Mouse (Mus musculus) forebrain, postnatal 0 days (tissue): ENCODE measurements around the gene Pigv. TPM values are rescaled to one million over a fixed set of nuclear protein-coding genes. Genes with fewer than 3 reads are reported as not detected.

ENCODE experiments used
- ATAC-seq: fragments of 200-750 bp; cut with Nextera tagmentation; 2 replicates; pipeline ENCODE4 v1.8.0; 2017; ENCODE audit warnings: mild to moderate bottlenecking, moderate library complexity
- DNase-seq: peaks from one replicate; pipeline ENCODE4 v3.0.0-alpha.2; 2015
- H3K27ac ChIP-seq: fragments of 300-500 bp; sonication (generic); 2 replicates; pipeline ENCODE4 v1.5.1; 2014; ENCODE audit warnings: low read depth, mild to moderate bottlenecking, antibody characterized with exemption, low read length, moderate library complexity, mixed read lengths
- H3K27me3 ChIP-seq: fragments of 300-500 bp; sonication (generic); 2 replicates; pipeline ENCODE4 v1.6.1; 2014; ENCODE audit warnings: mild to moderate bottlenecking, low read length, mixed read lengths; ENCODE audit not compliant: insufficient read depth
- H3K36me3 ChIP-seq: fragments of 300-500 bp; sonication (generic); 2 replicates; pipeline ENCODE4 v1.6.1; 2014; ENCODE audit warnings: mild to moderate bottlenecking, moderate library complexity; ENCODE audit not compliant: insufficient read depth
- H3K4me1 ChIP-seq: fragments of 300-500 bp; sonication (generic); 2 replicates; pipeline ENCODE4 v1.6.1; 2014; ENCODE audit warnings: antibody characterized with exemption; ENCODE audit not compliant: insufficient read depth
- H3K4me2 ChIP-seq: fragments of 300-500 bp; sonication (generic); 2 replicates; pipeline ENCODE4 v1.6.1; 2014; ENCODE audit warnings: low read depth, mild to moderate bottlenecking, moderate library complexity
- H3K4me3 ChIP-seq: fragments of 300-500 bp; sonication (generic); 2 replicates; pipeline ENCODE4 v1.5.1; 2014; ENCODE audit warnings: low read depth, low read length, mixed read lengths
- H3K9ac ChIP-seq: fragments of 300-500 bp; sonication (generic); 2 replicates; pipeline ENCODE4 v1.6.1; 2014; ENCODE audit warnings: mild to moderate bottlenecking
- H3K9me3 ChIP-seq: fragments of 300-500 bp; sonication (generic); 2 replicates; pipeline ENCODE4 v1.6.1; 2016; ENCODE audit warnings: low read length
- CTCF ChIP-seq: sonication (generic); IDR thresholded peaks from 2 replicates; pipeline ENCODE4 v1.5.1; 2016; ENCODE audit warnings: antibody characterized with exemption, control low read depth, low read depth
- WGBS: fragments of 180-500 bp; shearing (Covaris S2); extraction: QIAGEN DNeasy Blood & Tissue Kit; methylation state at CpG from one replicate; pipeline ENCODE4 v1.1.7; 2014; 5-methylcytosine and 5-hydroxymethylcytosine counted together
- polyA plus RNA-seq: library from polyadenylated mRNA; unstranded; fragments of >200 nt; fragmentation: Nextera tagmentation; extraction: Ambion mirVana; gene quantifications from 2 replicates; pipeline ENCODE4 v1.2.1, GENCODE M21; 2015
- total RNA-seq: library from RNA; depleted of rRNA; stranded (reverse); fragments of >200 nt; gene quantifications from 2 replicates; pipeline ENCODE4 v1.2.3, GENCODE M21; 2014

Pigv gene
- total and polyA plus RNA-seq, 2 experiments from 2014 or later = 12.0 to 12.5 TPM

DNA sequence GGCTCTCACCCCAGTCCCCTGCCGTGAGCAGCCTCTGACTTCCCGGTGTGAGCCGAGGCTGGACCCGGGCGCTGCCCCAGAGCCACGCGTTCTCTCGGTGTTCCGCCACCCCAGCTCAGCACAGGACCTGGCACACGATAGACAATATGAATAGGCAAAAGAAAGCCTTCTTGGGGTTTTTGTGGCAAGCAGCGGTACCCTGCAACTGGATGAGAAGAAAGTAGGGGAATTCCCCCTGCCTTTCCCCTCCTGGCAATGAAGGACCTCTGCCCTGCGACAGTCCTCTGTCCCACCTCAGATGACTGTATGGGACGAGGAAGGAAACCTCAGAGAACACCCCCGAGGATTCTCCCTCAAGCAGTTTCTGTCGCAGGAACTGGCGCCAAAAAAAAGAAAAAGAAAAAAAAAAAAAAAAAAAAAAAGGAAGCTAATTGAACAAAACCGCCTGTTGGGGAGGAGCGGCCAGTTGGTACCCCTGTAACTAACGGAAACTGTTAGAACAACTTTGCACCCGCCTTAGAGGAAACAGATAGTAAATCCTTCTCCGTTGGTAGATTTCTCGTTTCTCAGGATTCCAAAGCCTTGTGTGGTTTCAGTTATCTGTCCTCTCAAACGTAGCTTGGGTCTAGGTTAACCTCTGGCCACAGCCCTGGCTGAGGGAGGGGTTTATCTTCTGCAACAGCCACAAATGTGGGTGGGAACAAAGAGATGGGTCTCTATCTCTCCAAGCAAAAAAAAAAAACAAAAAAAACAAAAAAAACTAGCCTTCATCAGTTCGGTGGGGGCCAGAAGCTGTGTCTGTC lies 599 bp upstream of the Pigv start:
- no peaks in the 10 kb centered on the region for H3K27me3 ChIP-seq
- H3K27ac ChIP-seq = peak overlapping the region; percentile 96
- WGBS = 2% methylated on average over 24 of the region's 24 CpGs
- peak overlapping the region; percentile 83 for H3K4me3 ChIP-seq
- TF ChIP-seq CTCF = no peak
- 0 out of 2 replicates have a peak, but pooled peaks cover under 1% of the 10 kb centered on the region for H3K36me3 ChIP-seq
- DNase-seq (no peak), ATAC-seq (peak; percentile 28; the same call in 1 of the 2 replicates)
- H3K4me2 ChIP-seq = peak overlapping the region; percentile 78
- H3K9me3 ChIP-seq = no peaks in the 10 kb centered on the region
- H3K4me1 ChIP-seq = peaks cover 25% of the 10 kb centered on the region
- H3K9ac ChIP-seq = peak overlapping the region; percentile 84

GRCm38 (mm10) chr4:133671184-133671880 lies 1.1 kb downstream of the Pigv start:
- WGBS = 3% methylated on average over 13 of the region's 13 CpGs
- ATAC-seq (no peak), DNase-seq (peak; percentile 89)
- peaks cover 25% of the 10 kb centered on the region for H3K4me1 ChIP-seq
- TF ChIP-seq CTCF = peak; percentile 89
- peak overlapping the region; percentile 83 for H3K4me3 ChIP-seq
- peak overlapping the region; percentile 96 for H3K27ac ChIP-seq
- peak overlapping the region; percentile 84 for H3K9ac ChIP-seq
- H3K36me3 ChIP-seq = 0 out of 2 replicates have a peak, but pooled peaks cover 5% of the 10 kb centered on the region
- H3K4me2 ChIP-seq = peak overlapping the region; percentile 78
- H3K27me3 ChIP-seq = no peaks in the 10 kb centered on the region
- no peaks in the 10 kb centered on the region for H3K9me3 ChIP-seq

DNA sequence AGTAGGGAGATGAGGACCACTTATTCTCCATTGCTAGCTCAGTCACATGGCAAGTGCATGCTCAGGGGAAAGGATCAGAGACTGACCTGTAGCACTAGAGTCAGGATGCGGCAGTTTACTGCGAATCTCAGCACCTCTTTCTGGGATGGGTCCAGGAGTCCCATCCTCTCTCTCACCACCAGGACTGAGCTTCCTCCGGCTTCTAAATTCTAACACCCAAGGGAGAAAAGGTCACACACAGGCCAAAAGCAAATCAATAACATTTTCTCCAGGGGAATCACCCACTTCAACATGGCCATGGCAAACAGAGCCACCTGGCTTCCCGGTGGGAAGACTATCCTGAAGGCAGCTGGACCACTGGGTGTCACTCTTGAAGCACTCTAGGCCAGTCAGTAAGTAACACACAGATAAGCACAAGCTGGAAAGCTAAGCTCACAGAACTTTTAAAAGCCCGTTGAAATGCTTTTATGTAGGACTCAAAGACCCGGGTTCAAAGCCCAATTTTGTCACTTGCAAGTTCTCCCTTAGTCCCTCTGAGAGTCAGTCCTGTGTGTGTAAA lies 2.7 kb downstream of the Pigv start:
- no peak for DNase-seq
- H3K27ac ChIP-seq = no peak overlapping the region
- 0 out of 2 replicates have a peak, but pooled peaks cover 11% of the 10 kb centered on the region for H3K36me3 ChIP-seq
- H3K27me3 ChIP-seq = no peaks in the 10 kb centered on the region
- H3K4me3 ChIP-seq = no peak overlapping the region
- TF ChIP-seq CTCF = peak; percentile 58
- no peaks in the 10 kb centered on the region for H3K9me3 ChIP-seq
- WGBS = 69% methylated on average over 6 of the region's 6 CpGs
- H3K4me1 ChIP-seq = peaks cover 25% of the 10 kb centered on the region
- H3K4me2 ChIP-seq = no peak overlapping the region
- no peak for ATAC-seq
- no peak overlapping the region for H3K9ac ChIP-seq

DNA sequence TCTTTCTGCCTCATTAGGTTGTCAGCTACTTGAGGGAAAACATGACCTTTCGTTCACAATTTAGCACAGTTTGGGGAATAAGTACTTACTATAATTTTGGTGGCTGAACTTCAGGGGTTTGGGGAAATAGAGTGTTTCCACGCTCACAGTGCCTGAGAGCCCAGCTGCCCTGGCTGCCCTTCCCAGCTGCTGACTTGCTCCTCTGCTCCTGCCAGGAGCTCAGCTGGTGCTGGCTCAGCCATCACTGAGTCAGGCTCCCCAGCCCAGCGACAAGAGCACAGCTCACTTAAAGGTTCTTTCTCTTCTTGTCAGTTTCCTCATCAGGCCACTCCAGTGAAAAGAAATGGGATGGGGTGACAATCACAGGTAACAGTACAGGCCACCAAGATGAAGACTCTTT lies 3.9 kb downstream of the Pigv start:
- TF ChIP-seq CTCF = no peak
- no peak for DNase-seq

GRCm38 (mm10) chr4:133666199-133666598 lies 6.2 kb downstream of the Pigv start:
- Histone ChIP-seq H3K4me1 (0 out of 2 replicates have a peak, but pooled peaks cover 7% of the 10 kb centered on the region), H3K27ac (no peak overlapping the region), H3K36me3 (peaks cover 17% of the 10 kb centered on the region), H3K4me2 (no peak overlapping the region), H3K9ac (no peak overlapping the region), H3K4me3 (no peak overlapping the region), H3K9me3 (no peaks in the 10 kb centered on the region), H3K27me3 (no peaks in the 10 kb centered on the region)
- no peak for ATAC-seq
- WGBS = 92% methylated on average over 6 of the region's 6 CpGs
- no peak for DNase-seq
- TF ChIP-seq CTCF = no peak

More for the DNA sequence above, 3.9 kb downstream of the Pigv start:
- Histone ChIP-seq H3K4me3 (no peak overlapping the region), H3K4me2 (no peak overlapping the region), H3K27me3 (no peaks in the 10 kb centered on the region), H3K9me3 (no peaks in the 10 kb centered on the region), H3K36me3 (0 out of 2 replicates have a peak, but pooled peaks cover 11% of the 10 kb centered on the region), H3K27ac (no peak overlapping the region), H3K9ac (no peak overlapping the region), H3K4me1 (peaks cover 20% of the 10 kb centered on the region)
- 64% methylated on average over 3 of the region's 3 CpGs for WGBS
- no peak for ATAC-seq

DNA sequence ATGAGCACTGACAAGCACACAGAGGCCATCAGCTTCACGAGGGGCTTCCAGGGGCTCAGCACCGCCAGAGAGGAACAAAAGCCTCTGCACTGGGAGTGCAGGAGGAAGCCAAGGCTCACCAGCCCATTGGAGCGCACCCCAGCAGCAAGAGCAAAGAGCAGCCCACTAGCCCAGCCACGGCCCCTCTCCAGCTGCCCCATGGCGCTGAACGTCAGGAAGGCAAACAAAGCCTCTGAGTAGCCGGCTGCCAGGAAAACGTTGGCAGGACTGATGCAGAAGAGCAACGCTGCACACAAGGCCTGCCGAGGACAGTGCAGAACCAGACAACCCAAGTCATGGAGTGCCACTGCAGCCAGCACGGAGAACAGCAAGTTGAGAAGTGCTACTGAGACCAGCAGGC lies 7.3 kb downstream of the Pigv start:
- peak; percentile 44 for DNase-seq
- 49% methylated on average over 11 of the region's 11 CpGs for WGBS

DNA sequence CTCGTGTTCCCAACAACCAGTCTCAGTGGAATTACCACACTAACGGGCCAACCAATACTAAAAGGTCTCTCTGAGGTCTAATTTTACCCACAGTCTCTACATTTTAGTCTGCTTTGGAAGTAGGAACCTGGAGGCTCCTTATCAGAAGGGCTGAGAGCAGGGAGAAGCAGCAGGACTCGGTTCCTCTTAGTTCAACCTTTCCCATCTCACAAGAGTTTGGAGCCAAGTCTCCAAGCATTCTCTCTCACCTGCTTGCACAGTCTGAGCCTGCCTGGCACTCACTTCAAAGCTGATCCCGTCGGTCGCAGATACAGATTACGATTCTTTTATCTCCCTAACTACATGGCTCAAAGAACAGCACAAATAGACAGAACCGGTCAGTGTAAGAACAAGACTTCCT lies 9.5 kb downstream of the Pigv start:
- Histone ChIP-seq H3K27me3 (no peaks in the 10 kb centered on the region), H3K4me1 (peaks cover 12% of the 10 kb centered on the region), H3K9ac (no peak overlapping the region), H3K27ac (no peak overlapping the region), H3K36me3 (peaks cover 16% of the 10 kb centered on the region), H3K4me2 (no peak overlapping the region), H3K9me3 (no peaks in the 10 kb centered on the region), H3K4me3 (no peak overlapping the region)
- no peak for DNase-seq
- TF ChIP-seq CTCF = no peak
- WGBS = 83% methylated on average over 8 of the region's 8 CpGs
- ATAC-seq = no peak

More for the DNA sequence above, 7.3 kb downstream of the Pigv start:
- Histone ChIP-seq H3K9me3 (no peaks in the 10 kb centered on the region), H3K4me3 (no peak overlapping the region), H3K36me3 (peaks cover 17% of the 10 kb centered on the region), H3K9ac (no peak overlapping the region), H3K27ac (0 out of 2 replicates have a peak overlapping the region, but pooled peaks have one; percentile 29), H3K4me1 (peaks cover 7% of the 10 kb centered on the region), H3K4me2 (no peak overlapping the region), H3K27me3 (no peaks in the 10 kb centered on the region)
- ATAC-seq = peak; percentile 75
- no peak for TF ChIP-seq CTCF
